Mouse (Mus musculus) frontal cortex, postnatal 14 days (tissue): ENCODE results near the gene Arhgef15.
"Not testable (repeated sequence)": the region's sequence is repeated elsewhere in the genome, so short reads cannot be mapped to it uniquely, and the experiment has no call there.

ENCODE experiments used
- DNase-seq, 2 experiments: peaks; one replicate each; pipeline ENCODE4 v3.0.0; 2022; ENCODE audit warnings: low spot score in 2 of 2

Gene Arhgef15

GRCm38 (mm10) chr11:68957308-68957707 is at the start of gene Arhgef15:
Gene Arhgef15 (minus strand): TSS chr11:68957480.
- no peak for DNase-seq

GRCm38 (mm10) chr11:69006575-69006974 is 49.3 kb upstream of the Arhgef15 start:
- not testable (repeated sequence) for DNase-seq

DNA sequence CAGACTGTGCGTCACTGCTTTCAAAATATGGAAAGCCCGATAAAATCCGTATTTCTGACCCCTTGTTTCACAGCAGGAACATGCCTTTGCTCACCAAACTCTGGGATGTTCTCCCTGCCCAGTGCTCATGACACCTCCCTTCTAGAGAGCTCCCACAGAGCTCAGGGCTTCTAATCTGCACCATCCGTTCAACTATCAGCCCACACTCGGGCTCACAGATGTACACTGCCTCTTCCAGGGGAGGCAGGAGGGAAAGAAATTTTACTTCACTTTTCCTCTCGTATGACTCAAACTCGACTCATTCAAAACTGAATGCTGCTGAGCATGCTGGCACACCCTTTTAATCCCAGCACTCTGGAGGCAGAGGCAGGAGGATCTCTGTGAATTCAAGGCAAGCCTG is 47.9 kb upstream of the Arhgef15 start:
- DNase-seq: no peak

DNA sequence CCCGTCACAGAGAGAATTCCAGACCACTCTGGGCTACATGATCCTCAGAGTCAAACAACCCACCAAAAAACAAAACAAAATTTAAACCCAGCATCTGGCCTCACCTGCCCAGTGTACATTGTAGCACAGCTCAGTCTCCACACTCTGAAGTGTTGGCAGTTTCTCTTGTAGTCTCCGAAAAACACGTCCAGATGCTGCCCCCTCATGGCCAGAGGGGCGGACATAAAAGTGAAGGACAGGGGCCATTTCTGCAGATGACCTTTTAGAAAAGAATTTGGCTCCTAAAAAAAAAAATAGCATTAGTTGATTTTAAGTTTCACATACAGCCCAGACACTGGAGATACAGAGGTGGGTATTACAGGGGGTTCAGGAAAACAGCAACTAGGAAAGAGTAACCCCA is 46.3 kb upstream of the Arhgef15 start:
- DNase-seq: no peak

GRCm38 (mm10) chr11:69002782-69003181 is 45.5 kb upstream of the Arhgef15 start:
- DNase-seq: not testable (repeated sequence)

- no peak for DNase-seq
Measured at GRCm38 (mm10) chr11:68997080-68997479, 39.8 kb upstream of the Arhgef15 start.

DNA sequence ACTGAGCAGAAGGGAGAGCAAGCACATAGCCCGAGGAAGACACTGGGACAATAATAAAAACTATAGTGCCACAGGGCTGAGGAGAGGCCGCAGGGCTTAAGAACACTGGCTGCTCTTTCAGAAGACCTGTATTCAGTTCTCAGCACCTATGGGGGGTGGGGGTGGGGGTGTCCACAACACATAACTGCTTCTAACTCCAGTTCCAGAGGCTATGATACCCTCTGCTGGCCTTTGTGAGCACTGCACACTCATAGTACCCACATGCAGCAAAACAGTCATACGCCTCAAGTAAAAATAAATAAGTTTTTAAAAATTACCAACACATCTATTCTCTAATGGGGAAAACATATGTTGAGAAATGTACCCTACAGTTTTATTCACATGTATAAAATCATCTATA is 37.1 kb upstream of the Arhgef15 start:
- DNase-seq: no peak

GRCm38 (mm10) chr11:68993122-68993521 is 35.8 kb upstream of the Arhgef15 start:
- DNase-seq: no peak

DNA sequence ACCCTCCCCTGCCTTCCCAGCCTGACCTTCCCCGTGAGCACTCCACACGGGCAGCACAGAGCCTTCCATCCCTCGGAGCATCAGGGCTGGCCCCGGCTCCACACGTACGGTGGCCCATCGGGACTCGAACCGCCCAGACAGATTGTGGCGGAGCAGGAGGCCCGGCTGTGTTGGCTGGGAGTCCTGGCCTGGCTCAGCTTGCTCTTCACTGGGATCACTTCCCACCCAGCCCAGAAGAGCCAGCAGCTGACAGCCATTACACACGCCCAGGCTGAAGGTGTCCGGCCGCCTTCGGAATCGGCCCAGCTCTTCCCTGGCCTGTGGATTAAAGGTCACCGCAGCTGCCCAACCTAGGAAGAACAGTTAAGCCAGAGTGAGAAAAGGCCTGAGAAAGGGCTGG is 31.1 kb upstream of the Arhgef15 start:
- no peak for DNase-seq

GRCm38 (mm10) chr11:68987365-68987882 is 30.1 kb upstream of the Arhgef15 start:
- DNase-seq: no peak

DNA sequence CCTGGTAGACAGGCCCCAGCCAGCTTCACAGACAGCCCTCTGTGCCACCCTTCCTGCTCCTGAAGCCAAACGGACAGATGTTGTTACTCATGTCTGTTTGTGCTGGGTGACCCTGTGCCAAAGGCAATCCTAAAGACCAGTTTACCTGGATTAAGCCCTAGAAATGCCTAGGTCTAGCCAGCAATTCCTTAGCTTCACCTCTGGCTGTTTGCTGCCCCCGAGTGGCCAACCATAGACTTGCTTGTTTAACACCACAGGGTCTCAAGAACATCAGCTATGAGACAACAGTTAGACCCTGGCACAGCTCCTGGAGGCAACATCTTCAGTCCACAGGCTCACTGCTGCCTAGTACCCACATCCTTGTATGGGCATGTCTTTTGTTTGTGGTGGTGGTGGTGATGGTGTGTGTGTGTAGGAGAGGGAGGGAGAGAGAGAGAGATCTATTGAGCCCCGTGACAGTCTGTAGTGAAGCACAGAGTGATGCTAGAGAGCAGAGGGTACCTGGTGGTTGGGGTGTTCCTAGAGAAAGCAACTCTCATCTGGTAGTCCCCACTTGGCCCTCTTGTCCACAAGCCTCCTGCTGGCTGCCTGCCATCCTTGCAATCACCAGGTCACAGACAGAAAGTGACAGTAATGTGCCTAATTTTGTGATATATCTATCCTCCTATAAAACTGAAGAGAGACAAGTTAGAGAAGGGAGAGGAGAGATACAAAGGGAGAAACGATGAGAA is 25.5 kb upstream of the Arhgef15 start:
- peak in 1 of 2 experiments; percentile 69 for DNase-seq

DNA sequence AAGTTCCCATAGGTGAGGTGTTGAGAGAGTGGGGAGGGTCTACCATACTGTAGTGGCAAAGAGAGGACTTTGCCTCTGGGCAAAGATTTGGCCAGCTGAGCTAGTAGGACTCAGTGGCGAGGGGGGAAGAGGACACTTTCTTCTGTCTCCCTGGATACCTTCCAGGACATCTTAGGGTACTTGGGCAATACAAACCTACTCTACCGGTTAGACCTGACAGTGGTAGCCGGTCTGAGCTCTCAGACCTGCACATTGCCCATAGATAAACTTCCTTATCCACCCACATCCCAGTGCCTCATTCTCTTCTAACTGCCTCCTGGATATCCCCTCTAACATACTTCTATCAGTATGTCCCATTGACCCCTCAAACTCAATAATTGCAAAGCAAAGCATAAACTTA is 23.6 kb upstream of the Arhgef15 start:
- DNase-seq: no peak

DNA sequence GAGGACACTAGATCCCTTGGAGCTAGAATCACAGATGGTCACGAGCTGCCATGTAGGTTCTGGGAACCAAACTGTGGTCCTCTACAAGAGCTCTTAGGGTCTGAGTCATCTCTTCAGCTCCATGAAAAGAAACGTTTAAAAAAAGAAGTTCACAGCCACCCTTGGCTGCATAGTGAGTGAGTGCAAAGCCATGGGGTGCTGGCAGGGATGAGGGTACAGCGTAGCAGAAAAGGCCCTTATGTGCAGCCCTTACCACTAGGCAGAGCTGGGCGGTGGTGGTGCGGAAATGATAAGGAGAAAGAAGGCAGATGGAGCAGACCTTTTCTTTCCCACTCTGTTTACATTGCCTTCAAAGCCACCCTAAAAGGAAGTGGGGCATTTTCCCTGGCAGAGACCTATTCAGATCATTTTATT is 22.0 kb upstream of the Arhgef15 start:
- DNase-seq: no peak

DNA sequence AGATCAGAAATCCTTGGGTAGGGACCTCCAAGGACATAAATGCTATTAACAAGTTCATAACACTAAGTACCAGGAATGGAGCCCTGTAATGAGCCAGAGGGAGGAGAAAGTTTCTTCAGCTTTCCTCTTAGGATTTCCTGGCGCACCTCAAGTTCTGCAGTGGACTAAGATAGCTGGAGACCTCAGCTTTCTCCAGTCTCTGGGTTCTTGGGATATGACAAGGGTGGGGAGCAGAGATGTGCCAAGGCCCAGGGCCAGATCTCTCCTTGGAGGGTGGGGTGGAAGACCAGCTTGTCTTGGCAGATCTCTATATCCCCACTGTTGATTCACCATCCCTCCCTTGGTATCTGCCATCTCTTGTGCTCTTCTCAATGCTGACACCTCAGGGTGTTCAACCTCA is 18.3 kb upstream of the Arhgef15 start:
- no peak for DNase-seq

DNA sequence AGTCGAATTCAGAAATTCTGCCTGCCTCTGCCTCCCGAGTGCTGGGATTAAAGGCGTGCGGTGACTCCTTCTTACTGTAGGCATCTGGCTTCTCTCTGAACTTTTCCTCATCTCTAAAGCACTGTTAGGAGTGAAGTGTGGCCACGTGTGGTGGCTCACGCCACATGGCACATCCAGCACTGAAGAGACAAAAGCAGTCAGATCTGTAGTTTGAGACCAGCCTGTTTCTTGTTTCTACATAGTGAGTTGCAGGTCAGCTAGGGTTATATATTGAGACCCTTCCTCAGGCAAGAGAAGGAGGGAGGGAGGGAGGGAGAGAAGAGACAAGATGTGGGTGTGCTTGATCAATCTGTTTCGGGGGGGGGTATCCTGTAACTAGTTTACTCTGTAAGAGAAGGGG is 17.8 kb upstream of the Arhgef15 start, which contains the start of gene Rangrf:
Gene Rangrf, minus strand, starts transcription at position 101 of the 400 bp plus-strand sequence.
- no peak for DNase-seq

GRCm38 (mm10) chr11:68974059-68974450 is 16.8 kb upstream of the Arhgef15 start:
- no peak for DNase-seq

DNA sequence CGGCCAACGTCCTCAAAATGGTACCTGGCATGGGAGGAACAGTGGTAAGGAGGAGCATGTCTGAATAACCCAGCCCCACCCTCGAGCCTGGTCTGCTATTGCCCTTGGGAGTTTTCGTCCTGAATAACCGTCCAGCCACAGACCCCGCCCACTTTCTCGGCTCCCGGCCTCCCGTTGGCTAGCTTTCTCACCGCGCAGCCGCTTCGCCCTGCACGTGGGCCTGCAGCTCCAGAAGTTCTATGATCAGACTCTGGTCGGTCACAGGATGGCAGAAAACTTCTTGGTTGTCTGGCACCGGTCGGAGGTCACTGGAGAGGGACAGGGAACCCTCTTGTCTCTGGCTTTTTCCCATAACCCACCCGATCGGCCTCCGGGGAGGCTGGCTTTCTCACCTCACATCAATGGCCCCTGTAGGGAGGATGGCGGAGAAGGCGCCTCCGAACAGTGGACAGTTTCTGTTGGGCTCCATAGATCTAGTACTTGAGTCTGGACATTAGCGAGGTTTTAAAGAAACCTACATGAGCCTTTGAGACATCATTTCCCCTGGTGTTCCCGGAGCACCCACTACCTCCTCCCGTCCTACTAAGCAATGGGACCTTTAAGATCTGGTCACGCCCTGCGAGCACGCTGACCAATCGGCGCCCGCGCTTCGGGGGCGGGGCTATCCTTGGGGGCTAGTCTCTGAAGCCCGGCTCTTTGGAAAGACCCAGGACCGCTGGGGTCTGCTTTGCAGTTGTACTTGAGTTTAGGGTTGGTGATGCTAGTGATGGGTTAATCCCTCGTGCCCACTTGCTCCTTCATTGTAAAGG is 16.2 kb upstream of the Arhgef15 start:
- DNase-seq: peak; percentile 65 to 73

DNA sequence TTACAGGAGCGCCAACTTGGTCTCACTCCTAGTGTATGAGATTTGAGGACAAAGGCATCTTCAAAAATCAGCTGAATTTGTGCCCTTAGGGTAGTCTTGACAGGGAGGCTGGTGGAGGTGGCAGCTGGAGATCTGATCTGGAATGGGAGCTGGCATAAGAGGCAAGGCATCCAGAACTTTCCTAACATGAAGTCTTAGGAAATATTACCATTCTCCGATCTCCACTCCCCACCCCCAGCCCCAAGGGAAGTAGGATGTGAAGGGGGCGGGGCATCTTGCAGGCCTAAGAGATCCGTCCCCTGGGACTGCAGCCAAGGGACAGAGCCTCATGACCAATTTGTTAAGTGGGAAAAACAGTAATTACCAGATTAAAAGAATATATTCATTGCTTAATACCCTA is 13.0 kb upstream of the Arhgef15 start:
- no peak for DNase-seq

DNA sequence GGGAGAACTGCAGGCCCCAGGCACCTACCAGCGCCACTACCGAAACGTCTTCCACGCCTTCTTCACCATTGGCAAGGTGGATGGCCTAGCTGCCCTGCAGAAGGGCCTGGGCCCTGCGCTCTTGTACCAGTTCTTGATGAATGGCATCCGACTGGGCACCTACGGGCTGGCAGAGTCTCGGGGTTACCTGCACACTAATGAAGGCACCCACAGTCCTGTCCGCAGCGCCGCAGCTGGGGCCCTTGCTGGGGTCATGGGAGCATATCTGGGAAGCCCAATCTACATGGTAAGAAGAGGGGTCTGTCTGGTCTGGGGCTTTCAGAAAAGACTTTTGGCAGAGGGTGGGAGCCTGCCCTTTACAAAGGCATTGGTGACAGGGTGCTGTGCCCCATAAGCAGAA is 11.5 kb upstream of the Arhgef15 start:
- DNase-seq: no peak

DNA sequence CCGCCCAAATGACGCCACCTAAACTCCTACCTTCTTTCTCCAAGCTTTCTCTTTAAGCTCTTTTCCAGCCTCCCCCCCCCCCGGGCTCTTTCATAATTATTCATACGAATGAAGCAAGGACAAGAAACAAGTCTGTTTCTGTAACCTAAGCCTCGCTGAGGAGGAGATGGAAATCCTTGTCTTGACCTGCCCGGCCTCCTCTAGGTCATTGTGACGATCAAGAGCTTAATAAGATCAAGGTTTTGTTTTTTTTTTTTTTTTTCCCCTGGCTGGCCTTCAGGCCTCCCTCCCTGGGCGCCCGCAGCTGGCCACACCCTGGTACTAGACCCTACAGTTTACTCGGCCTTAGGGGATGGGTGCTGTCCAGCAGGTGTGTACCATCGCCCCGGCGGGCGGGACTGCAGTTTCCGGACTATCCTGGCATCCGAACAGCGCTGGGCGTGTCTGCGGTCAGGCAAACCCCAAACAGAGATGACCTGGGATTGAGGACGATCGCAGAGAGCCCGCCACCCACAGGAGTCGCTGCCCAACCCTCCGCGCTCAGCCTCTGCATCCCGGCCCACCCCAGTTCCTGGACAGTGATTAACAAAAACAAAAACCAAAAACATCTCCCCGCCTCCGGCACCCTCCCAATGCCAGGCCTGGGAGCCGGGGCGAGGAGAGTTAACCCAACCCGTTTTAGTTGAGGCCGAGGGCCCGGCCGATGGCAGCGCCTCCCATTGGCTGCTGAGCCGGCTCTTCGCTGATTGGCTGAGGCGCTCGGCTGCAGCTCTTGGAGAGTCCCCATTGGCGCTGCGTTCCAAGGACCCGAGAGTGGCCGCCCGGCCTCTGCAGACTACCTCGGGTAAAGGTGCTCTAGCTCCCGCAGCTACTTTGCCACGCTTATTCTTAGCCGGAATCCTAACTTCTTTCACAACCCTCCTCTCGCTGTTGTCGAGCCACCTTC is 10.3 kb upstream of the Arhgef15 start, which contains the start of gene Slc25a35:
Gene Slc25a35, plus strand, starts transcription at position 795 of the 946 bp plus-strand sequence.
- peak; percentile 84 to 89 for DNase-seq

GRCm38 (mm10) chr11:68966554-68966953 is 9.3 kb upstream of the Arhgef15 start:
- DNase-seq: no peak

GRCm38 (mm10) chr11:68965845-68966244 is 8.6 kb upstream of the Arhgef15 start:
- no peak for DNase-seq
